Mouse (Mus musculus) hindbrain, postnatal 0 days (tissue): Measurements from ENCODE around the gene Matn4. TPM values are rescaled to one million over a fixed set of nuclear protein-coding genes. Genes with fewer than 3 reads are reported as not detected.

Experiments
- ATAC-seq: fragments of 200-750 bp; cut with Nextera tagmentation; 2 replicates; pipeline ENCODE4 v1.8.0; 2017; ENCODE audit warnings: mild to moderate bottlenecking, moderate TSS enrichment, moderate library complexity
- DNase-seq: peaks from one replicate; pipeline ENCODE4 v3.0.0-alpha.2; 2015; ENCODE audit warnings: low spot score
- H3K27ac ChIP-seq: fragments of 300-500 bp; sonication (generic); 2 replicates; pipeline ENCODE4 v1.5.1; 2014; ENCODE audit warnings: mild to moderate bottlenecking
- H3K27me3 ChIP-seq: fragments of 300-500 bp; sonication (generic); 2 replicates; pipeline ENCODE4 v1.6.1; 2014; ENCODE audit warnings: low read length, mixed read lengths; ENCODE audit not compliant: insufficient read depth
- H3K36me3 ChIP-seq: fragments of 300-500 bp; sonication (generic); 2 replicates; pipeline ENCODE4 v1.6.1; 2014; ENCODE audit warnings: low read length, mixed read lengths; ENCODE audit not compliant: insufficient read depth
- H3K4me1 ChIP-seq: fragments of 300-500 bp; sonication (generic); 2 replicates; pipeline ENCODE4 v1.6.1; 2014; ENCODE audit warnings: antibody characterized with exemption, low read length, mixed read lengths; ENCODE audit not compliant: insufficient read depth
- H3K4me2 ChIP-seq: fragments of 300-500 bp; sonication (generic); 2 replicates; pipeline ENCODE4 v1.6.1; 2014; ENCODE audit warnings: low read depth, mild to moderate bottlenecking, low read length, moderate library complexity, mixed read lengths
- H3K4me3 ChIP-seq: fragments of 300-500 bp; sonication (generic); 2 replicates; pipeline ENCODE4 v1.5.1; 2014; ENCODE audit warnings: low read length
- H3K9ac ChIP-seq: fragments of 300-500 bp; sonication (generic); replicated peaks from 2 replicates; pipeline ENCODE4 v1.6.1; 2014; ENCODE audit warnings: mild to moderate bottlenecking, low read length, moderate library complexity, mixed read lengths
- H3K9me3 ChIP-seq: fragments of 300-500 bp; sonication (generic); 2 replicates; pipeline ENCODE4 v1.6.1; 2016; ENCODE audit warnings: low read length, mixed read lengths
- CTCF ChIP-seq: IDR thresholded peaks from 2 replicates; pipeline ENCODE4 v1.5.1; 2016; ENCODE audit warnings: antibody characterized with exemption, control low read depth, low read depth
- WGBS: fragments of 180-500 bp; shearing (Covaris S2); extraction: QIAGEN DNeasy Blood & Tissue Kit; methylation state at CpG from one replicate; pipeline ENCODE4 v1.1.7; 2014; 5-methylcytosine and 5-hydroxymethylcytosine counted together
- polyA plus RNA-seq: library from polyadenylated mRNA; unstranded; fragments of >200 nt; fragmentation: Nextera tagmentation; extraction: Ambion mirVana; gene quantifications from 2 replicates; pipeline ENCODE4 v1.2.1, GENCODE M21; 2015
- total RNA-seq: library from RNA; depleted of rRNA; stranded (reverse); fragments of >200 nt; gene quantifications from 2 replicates; pipeline ENCODE4 v1.2.3, GENCODE M21; 2014; rRNA removed

Matn4 gene
- total RNA-seq (4.9 and 8.2 TPM in 2 replicates), polyA plus RNA-seq (4.7 and 5.0 TPM in 2 replicates)

DNA sequence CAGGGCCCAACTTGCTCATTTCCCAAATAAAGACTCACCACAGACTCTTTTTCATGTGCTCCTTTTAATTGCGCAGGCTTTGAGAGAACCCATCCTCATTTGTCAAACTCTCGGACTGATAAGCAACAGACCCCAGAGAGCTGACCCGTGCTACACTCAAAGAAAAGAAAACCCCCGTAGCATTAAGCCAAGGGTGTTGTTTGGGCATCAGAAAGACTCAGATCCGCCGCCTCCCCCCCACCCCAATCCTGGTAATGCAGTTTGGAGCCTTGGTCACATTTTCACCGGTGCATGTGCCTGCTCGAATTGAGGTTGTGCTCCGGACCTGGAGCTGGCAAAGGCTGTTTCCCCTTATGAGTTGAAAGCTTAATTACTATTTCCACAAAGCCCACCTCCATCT lies at the start of gene Matn4:
Gene Matn4 (minus strand): TSS at position 101 of the 400 bp plus-strand sequence.
- DNase-seq (no peak), ATAC-seq (no peak)
- no peak for TF ChIP-seq CTCF
- peak within 1 kb of the TSS; percentile 31 for H3K4me3 ChIP-seq
- peaks cover 17% of the 10 kb centered on the region for H3K4me1 ChIP-seq
- H3K27ac ChIP-seq = no peak within 1 kb of the TSS
- no peaks in the 10 kb centered on the region for H3K36me3 ChIP-seq
- H3K9ac ChIP-seq = peak within 1 kb of the TSS; percentile 30; the same call in 1 of the 2 replicates
- H3K27me3 ChIP-seq = peaks cover 68% of the 10 kb centered on the region
- no peaks in the 10 kb centered on the region for H3K9me3 ChIP-seq
- WGBS = 12% methylated on average over 9 of the region's 9 CpGs
- peak within 1 kb of the TSS; percentile 58 for H3K4me2 ChIP-seq

DNA sequence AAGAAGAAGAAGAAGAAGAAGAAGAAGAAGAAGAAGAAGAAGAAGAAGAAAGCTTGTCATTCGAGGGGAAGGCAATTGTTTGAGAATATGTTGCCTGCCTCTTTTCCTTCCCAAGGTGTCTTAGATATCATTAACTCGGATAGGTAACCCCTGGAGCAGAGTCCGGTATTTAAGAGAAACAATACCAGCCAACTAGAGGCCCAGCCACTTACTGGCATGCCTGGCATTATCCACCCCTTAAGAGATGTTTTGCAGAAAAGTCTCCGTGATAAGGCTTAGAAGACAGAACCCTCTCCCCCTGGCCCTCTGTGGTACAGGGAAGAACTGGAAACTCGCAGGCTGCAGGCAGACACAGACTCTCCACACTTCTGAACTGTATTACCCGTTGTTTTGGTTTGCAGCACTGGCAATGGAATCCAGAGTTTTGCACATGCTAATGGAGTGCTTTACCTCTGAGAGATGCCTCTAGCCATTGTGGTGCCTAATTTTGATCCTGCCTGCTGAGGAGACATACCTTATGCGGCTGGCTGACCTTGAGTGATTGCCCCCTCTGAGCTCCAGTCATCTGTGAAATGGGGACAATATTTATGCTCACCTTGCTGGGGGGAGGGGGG lies 49.0 kb upstream of the Matn4 start:
- WGBS = 67% methylated on average over 7 of the region's 7 CpGs
- ATAC-seq = no peak
- TF ChIP-seq CTCF = no peak

DNA sequence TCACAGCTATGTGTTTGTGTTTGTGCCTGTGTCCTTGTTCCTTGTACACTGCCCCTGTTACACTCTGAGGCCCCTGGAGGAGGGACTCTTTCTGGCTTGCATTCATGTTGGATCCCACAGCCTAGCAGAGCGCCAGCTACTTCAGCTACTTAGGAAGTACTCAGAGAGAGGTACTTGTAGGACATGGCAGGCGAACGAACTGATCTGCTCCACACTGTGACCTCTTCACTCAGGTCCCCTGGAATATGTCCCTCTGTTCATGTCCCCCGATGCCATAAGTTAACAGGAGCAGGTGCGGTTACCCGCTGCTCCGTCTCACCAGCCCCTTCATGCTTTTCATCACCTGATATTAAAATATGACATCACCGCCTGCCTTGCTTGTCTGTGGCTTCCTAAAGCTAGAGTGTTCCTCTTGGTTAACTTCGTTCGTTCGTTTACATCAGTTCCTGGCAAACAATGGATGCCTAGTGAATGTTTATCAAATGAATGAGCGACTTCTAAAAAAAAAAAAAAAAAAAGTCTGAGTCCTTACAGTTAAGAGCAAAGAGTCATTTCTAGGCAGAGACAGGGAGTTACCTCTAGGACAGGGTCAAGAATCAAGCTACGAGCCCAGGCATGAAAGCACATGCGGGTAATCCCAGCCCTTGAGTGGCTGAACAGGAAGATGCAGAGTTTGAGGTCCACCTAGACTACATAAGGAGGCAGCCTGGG lies 48.2 kb upstream of the Matn4 start:
- 79% methylated on average over 14 of the region's 14 CpGs for WGBS
- H3K4me2 ChIP-seq = no peak overlapping the region
- ATAC-seq = no peak
- no peaks in the 10 kb centered on the region for H3K36me3 ChIP-seq
- no peaks in the 10 kb centered on the region; the same call in 1 of the 2 replicates for H3K4me1 ChIP-seq
- H3K9me3 ChIP-seq = no peaks in the 10 kb centered on the region
- no peak for TF ChIP-seq CTCF
- H3K27me3 ChIP-seq = no peaks in the 10 kb centered on the region
- no peak overlapping the region for H3K4me3 ChIP-seq
- no peak overlapping the region for H3K9ac ChIP-seq
- no peak overlapping the region for H3K27ac ChIP-seq
- DNase-seq = no peak

More for the DNA sequence above, 49.0 kb upstream of the Matn4 start:
- Histone ChIP-seq H3K9me3 (no peaks in the 10 kb centered on the region), H3K27ac (no peak overlapping the region), H3K4me3 (no peak overlapping the region), H3K9ac (no peak overlapping the region), H3K4me1 (no peaks in the 10 kb centered on the region; the same call in 1 of the 2 replicates), H3K36me3 (no peaks in the 10 kb centered on the region), H3K27me3 (no peaks in the 10 kb centered on the region), H3K4me2 (no peak overlapping the region)
- no peak for DNase-seq

DNA sequence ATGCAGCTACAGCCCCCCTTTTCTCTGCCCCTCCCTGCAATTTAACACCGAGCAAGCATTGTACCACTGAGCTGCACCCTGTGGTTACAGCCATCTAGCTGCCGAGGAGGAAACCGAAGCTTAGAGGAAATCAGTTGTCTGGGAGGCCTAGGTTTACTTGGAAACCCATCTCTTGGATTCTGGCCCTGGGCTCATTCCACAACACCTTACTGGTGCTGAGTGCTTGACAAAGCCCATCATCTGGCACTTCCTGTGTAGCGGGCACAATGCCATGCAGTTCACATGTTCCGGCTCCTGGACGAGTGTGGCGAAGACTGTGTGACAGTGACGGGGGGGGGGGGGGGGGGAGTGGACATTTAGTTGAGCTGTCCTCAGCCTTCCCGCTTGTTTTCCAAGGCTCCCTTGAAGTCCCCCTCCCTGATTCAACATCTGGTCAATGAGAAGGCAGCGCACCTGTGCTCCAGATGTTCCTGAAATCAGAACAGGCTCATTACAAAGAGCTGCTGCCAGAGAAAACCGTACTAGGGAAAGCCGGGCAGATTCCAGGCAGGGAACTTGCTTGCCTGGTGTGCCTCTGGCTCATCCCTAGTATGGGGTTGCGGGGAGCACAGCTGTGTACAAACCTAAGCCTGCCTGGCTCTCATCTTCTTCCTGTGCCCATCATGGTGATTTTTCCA lies 47.2 kb upstream of the Matn4 start:
- Histone ChIP-seq H3K27me3 (no peaks in the 10 kb centered on the region), H3K4me1 (no peaks in the 10 kb centered on the region; the same call in 1 of the 2 replicates), H3K4me3 (no peak overlapping the region), H3K4me2 (no peak overlapping the region), H3K9ac (no peak overlapping the region), H3K27ac (no peak overlapping the region), H3K9me3 (no peaks in the 10 kb centered on the region), H3K36me3 (no peaks in the 10 kb centered on the region)
- DNase-seq (no peak), ATAC-seq (no peak)
- WGBS = 42% methylated on average over 13 of the region's 13 CpGs
- no peak for TF ChIP-seq CTCF

DNA sequence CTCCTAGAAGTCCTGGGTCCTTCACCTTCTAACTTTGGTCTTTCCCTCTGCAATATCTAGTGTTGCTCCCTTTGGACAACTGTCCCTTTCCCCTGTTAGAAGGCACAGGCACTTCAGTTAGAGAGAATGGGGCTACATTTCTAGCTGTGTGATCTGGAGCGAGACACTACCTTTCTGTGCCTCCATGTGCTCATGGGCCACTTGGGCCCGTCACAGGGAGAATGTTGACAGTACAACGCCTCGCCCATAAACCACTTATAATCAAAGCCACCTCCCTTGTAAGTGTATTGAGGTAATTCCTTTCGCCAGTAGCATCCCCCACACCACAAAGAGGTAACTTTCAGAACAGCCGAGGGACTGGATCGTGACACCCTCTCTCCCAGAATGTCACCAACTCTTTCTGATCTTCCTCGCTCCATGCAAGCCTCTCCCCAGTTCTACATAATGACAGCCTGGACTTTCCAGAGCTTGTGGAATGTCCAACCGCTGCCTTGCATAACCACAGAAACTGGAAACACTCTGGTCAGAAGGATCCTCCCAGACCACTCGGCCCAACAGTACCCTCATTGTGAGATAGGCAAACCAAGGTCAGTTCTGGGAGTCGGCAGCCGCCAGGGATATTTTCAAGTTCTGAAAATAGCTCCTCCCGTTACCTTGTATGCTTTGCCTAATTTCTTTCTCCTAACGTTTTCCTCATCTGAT lies 44.5 kb upstream of the Matn4 start:
- DNase-seq (no peak), ATAC-seq (no peak)
- Histone ChIP-seq H3K9ac (no peak overlapping the region), H3K27ac (no peak overlapping the region), H3K4me1 (no peaks in the 10 kb centered on the region), H3K27me3 (no peaks in the 10 kb centered on the region), H3K36me3 (no peaks in the 10 kb centered on the region), H3K4me3 (no peak overlapping the region), H3K9me3 (no peaks in the 10 kb centered on the region), H3K4me2 (no peak overlapping the region)
- no peak for TF ChIP-seq CTCF
- 92% methylated on average over 14 of the region's 14 CpGs for WGBS

DNA sequence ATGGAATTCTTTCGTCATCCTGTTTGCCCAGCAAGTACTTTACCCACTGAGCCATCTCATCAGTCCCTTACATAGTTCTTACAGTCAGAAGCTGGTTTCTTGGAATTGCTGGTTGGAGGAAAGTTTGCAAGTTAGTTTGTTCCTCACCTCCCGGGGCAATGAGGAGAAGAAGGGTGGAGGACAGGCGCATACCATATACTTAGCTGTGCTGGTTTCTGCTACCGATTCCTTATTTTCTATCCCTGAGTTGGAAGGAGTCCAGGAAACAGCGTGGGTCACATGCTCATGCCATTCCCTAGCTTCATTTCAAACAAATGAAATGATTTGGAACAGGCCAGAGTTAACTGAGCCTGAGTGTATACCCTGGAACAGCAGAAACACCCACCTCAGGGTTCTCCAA lies 44.0 kb upstream of the Matn4 start:
- Histone ChIP-seq H3K27ac (no peak overlapping the region), H3K27me3 (no peaks in the 10 kb centered on the region), H3K4me1 (no peaks in the 10 kb centered on the region), H3K36me3 (no peaks in the 10 kb centered on the region), H3K9me3 (no peaks in the 10 kb centered on the region), H3K9ac (no peak overlapping the region), H3K4me3 (no peak overlapping the region), H3K4me2 (no peak overlapping the region)
- WGBS = 78% methylated on average over 5 of the region's 5 CpGs
- DNase-seq (no peak), ATAC-seq (no peak)
- no peak for TF ChIP-seq CTCF
